Mouse (Mus musculus): ENCODE measurements around the gene Cmtm7.

Cmtm7 gene

DNA sequence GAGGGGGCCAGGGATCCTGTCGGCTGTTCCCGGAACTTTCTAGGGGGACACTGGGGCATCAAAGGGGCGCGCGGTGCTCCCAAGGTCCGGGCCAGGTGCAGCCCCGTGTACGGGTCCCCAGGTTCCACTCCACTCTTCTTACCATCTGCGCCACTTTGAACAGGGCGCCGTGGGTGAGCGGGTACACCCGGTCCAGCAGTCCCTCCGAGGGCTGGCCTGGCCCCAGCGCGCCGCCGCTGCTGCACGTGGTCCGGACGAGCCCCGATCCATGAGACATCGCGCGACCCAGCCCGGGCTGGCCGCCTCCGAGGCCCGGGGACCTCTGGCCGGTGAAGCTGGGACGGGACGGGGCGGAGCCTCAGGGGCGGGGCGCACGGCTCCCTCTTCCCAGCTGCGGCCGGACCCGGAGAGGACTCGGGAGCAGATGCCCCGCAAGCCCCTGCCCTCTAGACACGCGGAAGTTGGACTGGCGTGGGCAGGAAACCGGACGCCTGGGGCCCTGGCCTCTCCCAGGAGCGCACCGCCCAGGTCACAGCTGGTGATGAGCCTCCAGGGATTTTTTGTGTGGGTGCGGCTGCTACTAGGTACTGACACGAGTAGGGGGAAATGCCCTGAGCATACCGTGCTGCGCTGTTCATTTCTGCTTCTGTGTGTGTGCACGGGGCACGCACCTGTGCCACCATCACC is at the start of gene Cmtm7:
Gene Cmtm7 (minus strand): TSS at position 331 of the 687 bp plus-strand sequence.
- peak; percentile 54 for DNase-seq (ENCODE audit: low spot score)

DNA sequence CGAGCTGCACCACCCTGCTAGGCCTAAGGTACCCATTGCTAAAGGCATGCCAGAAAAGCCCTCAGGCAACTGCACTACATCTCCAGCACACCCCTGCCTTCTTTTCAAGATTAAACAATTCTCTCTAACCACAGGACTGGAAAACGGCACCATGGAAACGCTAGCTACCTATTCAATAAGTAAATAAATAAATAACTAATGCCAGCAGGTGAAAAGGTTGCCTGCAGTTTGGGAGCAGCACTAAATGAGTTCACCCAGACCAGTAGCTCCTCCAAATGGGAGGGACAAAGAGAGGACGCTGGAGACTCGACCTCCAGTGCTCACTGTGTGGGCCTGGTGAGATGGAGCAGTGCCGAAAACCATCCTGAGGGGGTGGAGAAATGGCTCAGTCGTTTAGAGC is 48.7 kb upstream of the Cmtm7 start:
- no peak for DNase-seq (ENCODE audit: low spot score)

DNA sequence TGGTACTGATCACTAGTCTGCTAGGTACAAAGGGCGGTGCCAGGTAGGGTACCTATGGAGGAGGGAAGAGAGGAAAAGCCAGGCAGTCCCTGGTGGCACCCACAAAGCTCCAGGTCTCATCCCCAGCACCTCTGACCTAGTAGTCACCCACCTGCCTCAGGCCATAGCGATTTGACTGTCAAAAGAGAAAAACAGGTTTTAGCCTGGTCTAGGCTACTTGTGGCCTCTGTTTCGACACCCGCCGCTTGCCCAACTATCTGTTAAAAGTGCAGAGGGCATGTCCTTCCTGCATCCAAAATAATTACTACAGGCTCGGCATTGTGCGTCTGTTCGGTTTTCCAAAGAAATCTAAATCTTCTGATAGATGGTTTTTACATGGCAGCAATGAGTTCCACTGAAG is 48.0 kb upstream of the Cmtm7 start:
- no peak for DNase-seq (ENCODE audit: low spot score)

DNA sequence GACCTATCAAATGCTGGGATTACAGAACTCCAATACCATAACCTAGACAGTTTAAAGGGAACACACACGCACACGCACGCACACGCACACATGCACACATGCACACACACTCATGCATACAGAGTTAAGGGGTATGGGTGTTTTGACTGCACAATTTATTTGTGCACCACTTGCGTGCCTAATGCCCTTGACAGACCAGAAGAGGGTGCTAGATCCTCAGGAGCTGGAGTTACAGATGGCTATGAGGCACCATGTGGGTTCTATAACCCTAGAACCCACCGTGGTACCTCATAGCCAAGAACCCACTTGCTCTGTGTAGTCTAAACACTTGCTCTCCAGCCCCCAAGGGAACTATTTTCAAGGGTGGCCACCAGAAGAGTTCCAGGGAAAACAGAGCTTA is 46.7 kb upstream of the Cmtm7 start:
- no peak for DNase-seq (ENCODE audit: low spot score)

DNA sequence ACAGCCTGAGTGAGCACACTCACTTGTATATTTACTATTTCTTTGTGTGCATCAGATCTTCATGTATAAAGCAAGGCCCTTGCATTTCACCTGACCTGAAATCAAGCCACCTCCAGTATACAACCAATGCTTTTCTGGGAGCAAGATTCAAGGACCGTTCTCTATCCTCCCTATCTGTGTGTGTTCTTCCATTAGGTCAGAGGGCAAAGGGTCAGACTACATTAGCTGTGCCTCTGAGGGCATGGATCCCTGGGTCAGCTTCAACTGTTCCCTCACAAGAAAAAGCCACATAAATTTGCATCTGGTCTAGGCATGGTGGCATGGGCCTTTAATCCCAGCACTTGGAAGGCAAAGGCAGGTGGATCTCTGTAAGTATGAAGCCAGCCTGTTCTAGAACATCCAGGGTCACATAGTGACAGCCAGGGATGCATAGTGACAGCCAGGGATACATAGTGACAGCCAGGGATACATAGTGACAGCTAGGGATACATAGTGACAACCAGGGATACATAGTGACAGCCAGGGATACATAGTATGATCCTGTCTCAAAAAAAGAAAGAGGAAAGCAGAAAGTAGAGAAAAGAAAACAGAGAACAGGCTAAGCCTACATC is 45.7 kb upstream of the Cmtm7 start:
- no peak for DNase-seq (ENCODE audit: low spot score)

DNA sequence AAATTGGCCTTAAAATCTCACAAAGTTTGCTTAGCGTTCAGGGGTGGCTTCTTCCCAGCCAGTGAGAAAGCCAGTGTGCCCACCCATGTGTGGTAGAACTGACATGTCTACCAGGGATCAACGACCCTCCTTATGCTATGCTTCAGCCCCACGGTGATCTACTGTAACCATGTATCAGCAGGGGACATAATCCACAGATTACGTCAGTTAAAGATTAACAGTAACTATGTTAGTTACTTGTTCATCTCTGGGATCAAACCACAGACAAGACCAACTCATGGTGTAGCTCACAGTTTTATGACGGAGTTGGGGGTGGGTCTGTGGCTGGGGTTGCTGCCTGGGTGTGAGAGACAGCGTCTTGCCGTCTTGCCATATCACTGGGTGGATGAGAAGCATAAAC is 42.5 kb upstream of the Cmtm7 start:
- DNase-seq (ENCODE audit: low spot score): no peak

DNA sequence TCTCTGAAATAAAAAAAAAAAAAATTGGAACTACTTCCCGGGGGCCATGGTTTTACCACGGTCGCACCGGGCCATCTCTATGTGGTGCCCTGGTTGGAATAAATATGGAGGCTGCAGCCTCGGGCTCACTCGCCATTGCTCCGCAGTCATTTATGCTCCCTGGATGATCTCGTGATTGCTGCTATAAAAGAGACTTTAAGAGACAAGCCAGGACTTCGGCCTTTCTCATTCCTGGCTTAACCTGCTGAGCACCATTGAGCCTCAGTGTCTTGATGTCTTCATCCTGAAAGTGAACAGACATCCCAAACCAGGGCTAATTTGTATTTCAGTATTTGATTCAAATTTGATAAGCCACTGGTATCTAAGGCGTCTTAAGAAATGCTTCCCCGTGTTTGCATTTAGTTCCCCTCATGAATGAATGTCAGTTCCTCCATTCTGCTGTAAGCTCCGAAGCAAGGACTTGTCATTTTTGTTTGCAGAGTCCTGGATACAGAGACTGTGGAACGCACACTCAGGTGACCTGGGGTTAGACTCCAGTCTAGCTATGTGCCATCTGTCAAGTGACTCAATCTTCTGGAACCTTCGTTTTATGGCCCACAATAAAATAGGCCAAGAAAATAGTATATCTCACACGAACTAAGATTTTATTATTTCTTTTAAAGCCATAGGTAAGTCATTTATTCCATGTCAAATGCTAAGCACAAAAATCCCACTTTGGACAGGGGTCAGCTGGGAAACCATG is 40.1 kb upstream of the Cmtm7 start:
- DNase-seq (ENCODE audit: low spot score): no peak

GRCm38 (mm10) chr9:114818918-114819317 is 37.3 kb upstream of the Cmtm7 start:
- no peak for DNase-seq (ENCODE audit: low spot score)

DNA sequence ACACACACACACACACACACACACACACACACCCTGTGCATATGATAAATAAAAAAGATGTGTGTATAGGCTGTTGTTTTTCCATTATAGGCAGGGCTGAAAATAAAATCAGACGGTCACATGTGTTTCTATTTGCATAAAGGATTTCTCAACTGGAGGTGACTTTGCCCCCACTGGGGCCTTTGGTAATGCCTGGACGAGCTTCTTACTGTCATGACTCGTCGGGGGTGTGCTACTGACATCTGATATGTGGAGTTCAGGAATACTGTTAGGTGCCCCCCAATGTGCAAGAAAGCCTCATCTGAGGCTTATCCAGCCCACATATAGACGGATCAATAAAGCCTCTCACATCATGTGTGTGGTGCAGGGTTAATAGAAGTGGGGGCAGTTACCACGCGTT is 35.4 kb upstream of the Cmtm7 start:
- no peak for DNase-seq (ENCODE audit: low spot score)

GRCm38 (mm10) chr9:114816121-114816520 is 34.5 kb upstream of the Cmtm7 start:
- DNase-seq (ENCODE audit: low spot score): no peak

- DNase-seq (ENCODE audit: low spot score): peak; percentile 15
These were observed 33.7 kb upstream of the Cmtm7 start for GRCm38 (mm10) chr9:114815315-114815714.

DNA sequence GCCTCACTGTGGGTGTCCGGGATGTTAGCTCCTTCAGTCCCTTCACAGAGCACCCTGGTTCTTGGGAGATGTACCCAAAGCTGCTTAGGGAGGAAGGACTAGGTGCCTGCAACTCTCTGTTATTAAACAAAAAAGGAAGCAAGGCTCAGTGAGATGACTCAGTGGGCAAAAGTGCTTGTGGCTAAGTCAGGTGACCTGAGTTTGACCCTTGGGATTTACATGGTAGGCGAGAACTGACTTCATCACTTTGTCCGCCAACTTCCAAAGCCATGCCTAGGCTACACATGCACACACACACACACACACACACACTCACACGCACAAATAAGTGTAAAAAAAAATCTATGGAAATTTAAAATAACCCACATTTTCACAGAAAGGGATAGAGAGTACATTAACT is 30.3 kb upstream of the Cmtm7 start:
- no peak for DNase-seq (ENCODE audit: low spot score)

- DNase-seq (ENCODE audit: low spot score): no peak
These were observed 29.2 kb upstream of the Cmtm7 start for GRCm38 (mm10) chr9:114810837-114811236.

DNA sequence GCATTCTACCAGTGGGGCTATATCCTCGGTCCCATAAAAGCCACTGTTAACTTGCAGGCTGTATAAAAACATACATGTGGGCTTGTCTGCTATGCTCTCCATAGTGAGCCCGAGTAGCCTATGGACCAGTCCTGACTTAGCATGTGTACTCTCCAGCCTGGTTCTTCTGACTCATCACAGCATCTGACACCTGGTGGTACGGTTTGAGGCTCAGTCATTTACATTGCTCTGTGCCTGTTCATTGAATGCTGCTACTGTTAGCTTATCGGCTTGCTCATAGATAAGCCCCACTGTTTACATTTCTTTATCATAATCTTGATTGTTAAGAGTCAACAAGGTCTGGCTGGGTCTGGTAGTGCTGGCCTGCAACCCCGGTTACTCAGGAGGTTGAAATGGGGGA is 27.0 kb upstream of the Cmtm7 start:
- no peak for DNase-seq (ENCODE audit: low spot score)

- DNase-seq (ENCODE audit: low spot score): no peak
These were observed 25.6 kb upstream of the Cmtm7 start for GRCm38 (mm10) chr9:114807261-114807660.

DNA sequence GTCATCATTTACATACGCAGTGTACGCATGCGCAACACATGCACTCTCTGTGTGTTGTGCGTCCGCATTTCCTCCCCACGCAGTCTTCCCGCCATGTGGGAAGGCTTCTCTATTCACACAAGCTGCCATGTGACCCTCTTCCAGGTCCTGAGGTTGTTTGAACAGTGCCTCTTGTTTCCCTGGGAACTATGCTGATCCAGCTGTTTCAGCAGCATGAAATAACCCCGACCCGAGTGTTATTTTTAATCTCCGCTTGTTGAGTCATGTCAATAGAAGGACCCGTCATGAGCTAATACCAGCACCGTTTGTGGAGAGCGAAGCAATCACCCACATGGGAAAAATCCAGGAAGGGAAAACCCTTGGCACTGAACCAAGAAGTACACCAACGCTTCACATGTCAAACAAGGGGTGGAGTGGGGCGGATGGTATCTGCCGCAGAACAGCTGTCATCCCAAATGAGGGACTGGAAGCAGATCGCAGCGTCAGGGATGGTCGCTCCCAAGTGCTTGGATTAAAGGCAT is 23.6 kb upstream of the Cmtm7 start:
- DNase-seq (ENCODE audit: low spot score): no peak

DNA sequence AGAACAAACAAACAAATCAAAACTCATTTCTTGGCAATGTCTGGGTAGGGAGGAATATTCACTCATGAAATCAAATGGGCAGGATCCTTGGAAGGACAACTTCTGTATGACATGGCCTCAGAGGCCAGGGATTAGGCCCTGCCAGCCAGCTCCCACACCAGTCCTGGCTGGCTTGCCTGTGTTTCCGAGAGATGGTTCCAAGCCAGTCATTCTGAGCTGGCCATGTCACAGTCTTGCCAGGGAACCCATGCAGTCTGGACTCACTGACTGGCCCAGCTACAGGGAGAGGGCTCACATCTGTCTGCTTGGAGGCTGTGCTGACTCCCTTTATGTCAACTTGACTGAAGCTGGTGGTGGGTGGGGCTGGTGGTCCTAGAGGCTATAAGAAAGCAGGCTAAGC is 20.5 kb upstream of the Cmtm7 start:
- DNase-seq (ENCODE audit: low spot score): no peak

DNA sequence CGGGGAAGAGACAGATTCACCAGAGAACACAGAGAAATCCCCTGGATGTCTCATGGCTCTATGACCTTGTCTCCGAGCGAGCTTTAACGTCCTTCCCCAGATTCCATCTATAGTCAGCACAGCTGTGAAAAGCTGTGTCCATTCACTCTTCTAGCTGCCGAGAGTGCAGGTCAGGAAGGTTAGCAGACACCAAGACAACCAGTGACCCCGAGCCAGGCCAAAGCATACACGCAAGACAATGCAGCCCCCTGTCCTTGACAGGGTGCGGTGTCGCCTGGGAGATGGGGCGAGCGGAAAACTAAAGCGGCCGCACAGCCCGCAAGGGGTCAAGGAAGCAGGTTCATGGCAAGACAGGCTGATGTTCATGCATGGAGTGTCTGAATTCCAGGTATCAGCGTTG is 19.6 kb upstream of the Cmtm7 start:
- DNase-seq (ENCODE audit: low spot score): no peak

DNA sequence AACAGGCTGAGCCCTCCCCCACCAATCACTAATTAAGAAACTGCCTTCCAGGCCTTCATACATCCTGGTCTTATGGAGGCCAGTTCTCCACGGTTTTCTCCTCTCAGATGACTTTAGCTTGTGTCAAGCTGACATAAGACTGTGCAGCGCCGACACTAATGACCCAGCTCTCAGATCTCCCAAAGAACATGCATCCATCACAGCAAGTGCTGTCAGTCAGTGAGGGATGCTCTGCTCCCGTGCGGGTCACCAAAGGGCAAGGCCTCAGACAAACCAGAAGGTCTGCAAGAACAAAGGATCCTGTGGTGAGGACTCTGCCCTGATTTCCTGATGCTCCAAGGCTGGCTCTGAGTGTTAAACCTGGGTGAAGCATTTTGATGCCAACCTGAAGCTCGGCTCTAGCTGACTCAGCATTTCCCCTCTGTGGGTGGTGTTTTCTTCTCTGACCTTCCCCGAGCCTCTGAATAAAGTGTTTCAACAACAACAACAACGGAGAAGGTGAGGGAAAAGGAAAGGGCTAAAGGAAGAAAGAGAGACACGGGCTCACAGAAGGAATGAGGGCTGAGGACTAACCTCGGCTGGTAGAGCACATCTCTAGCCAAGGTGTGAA is 17.9 kb upstream of the Cmtm7 start:
- DNase-seq (ENCODE audit: low spot score): no peak

- DNase-seq (ENCODE audit: low spot score): no peak
These were observed 17.2 kb upstream of the Cmtm7 start for GRCm38 (mm10) chr9:114798845-114799244.

GRCm38 (mm10) chr9:114797329-114798004 is 15.8 kb upstream of the Cmtm7 start:
- DNase-seq (ENCODE audit: low spot score): peak; percentile 88

- no peak for DNase-seq (ENCODE audit: low spot score)
These were observed 14.9 kb upstream of the Cmtm7 start for GRCm38 (mm10) chr9:114796473-114797050.
